Comparison of ENCODE assay signal across 34 mouse cellular contexts in the genomic region with DNA sequence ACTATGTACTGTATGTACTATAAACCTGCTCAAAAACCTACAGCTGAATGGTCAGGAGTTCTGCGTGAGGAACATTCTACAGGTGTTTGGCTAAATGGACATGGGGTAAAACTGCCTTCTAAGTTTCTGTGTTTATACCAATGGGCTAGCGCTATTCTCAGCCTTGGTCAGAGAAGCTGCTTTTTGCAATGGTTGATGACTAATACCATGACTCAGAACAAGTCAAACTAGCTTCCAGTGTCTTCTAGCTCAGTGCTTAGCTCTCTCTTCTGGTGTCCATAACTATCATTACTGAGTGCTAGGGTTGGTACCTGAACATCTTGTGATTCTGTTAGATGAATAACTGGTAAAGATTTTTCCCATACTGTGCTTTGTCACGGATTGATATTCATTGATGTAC. TPM values are rescaled to one million over a fixed set of nuclear protein-coding genes. Genes with fewer than 3 reads are reported as not detected.
DNase-seq lines count a peak whose midpoint lies in the region; ATAC-seq and TF ChIP-seq lines count a peak whose summit lies in the region.
"Had no signal": no experiment of that assay in that cellular context is flagged by ENCODE, and none has a peak within 500 bp of the region (broad histone marks: within the 10 kb centered on the region; RNA-seq: fewer than 3 reads in every experiment).

No protein-coding gene starts in this region.

- no peak overlapping the region for H3K27ac ChIP-seq in midbrain, embryonic 11.5 days (ENCODE audit: low read depth, low read length)
- H3K27ac ChIP-seq: forebrain, embryonic 10.5 days; forebrain, embryonic 13.5 days; heart, adult 2 months; heart, embryonic 10.5 days; heart, embryonic 13.5 days; hindbrain, embryonic 14.5 days; hindbrain, postnatal 0 days had no signal

- H3K4me2 ChIP-seq in myocyte (ENCODE audit: low read depth): no peak overlapping the region
- H3K4me2 ChIP-seq in midbrain, embryonic 11.5 days: no peak overlapping the region
- H3K4me2 ChIP-seq: forebrain, embryonic 13.5 days; heart, embryonic 13.5 days; hindbrain, embryonic 14.5 days had no signal

- no peaks in the 10 kb centered on the region for H3K27me3 ChIP-seq in myocyte (ENCODE audit: control insufficient read depth, insufficient read depth, insufficient read length)
- no peaks in the 10 kb centered on the region for H3K27me3 ChIP-seq in midbrain, embryonic 11.5 days (ENCODE audit: control insufficient read depth, insufficient read depth, low read length)
- H3K27me3 ChIP-seq: forebrain, embryonic 13.5 days; heart, embryonic 13.5 days had no signal

- H3K9me3 ChIP-seq in midbrain, embryonic 11.5 days (ENCODE audit: control insufficient read depth, low read length): no peaks in the 10 kb centered on the region
- H3K9me3 ChIP-seq: forebrain, embryonic 10.5 days; forebrain, embryonic 13.5 days; heart, embryonic 10.5 days; heart, embryonic 13.5 days had no signal

- no peak overlapping the region for H3K9ac ChIP-seq in midbrain, embryonic 11.5 days (ENCODE audit: low read length)
- H3K9ac ChIP-seq: forebrain, embryonic 13.5 days; heart, embryonic 13.5 days; hindbrain, embryonic 14.5 days had no signal

- peak; percentile 43 for DNase-seq in adrenal gland, adult 2 months
- DNase-seq in adrenal gland, postnatal 10 days: no peak
- peak; percentile 64 for DNase-seq in 416B (ENCODE audit: low read depth)
- peak; percentile 36 for DNase-seq in NIH3T3 (ENCODE audit: low read depth)
- no peak for DNase-seq in thymus, postnatal 36 days
- no peak for DNase-seq in adipocyte (ENCODE audit: low spot score)
- no peak for DNase-seq in midbrain, embryonic 11.5 days (ENCODE audit: low spot score, missing footprints)
- DNase-seq: adrenal gland, postnatal 25 days; cerebellum, adult 18-20 months; cerebellum, adult 9-10 months; cerebellum, postnatal 14 days; gastrocnemius, postnatal 36 days; heart, adult 2 months; heart, postnatal 14 days; heart, postnatal 4 days; kidney, adult 18-20 months had no signal

- H3K79me2 ChIP-seq in myocyte (ENCODE audit: control insufficient read depth, insufficient read depth): no peaks in the 10 kb centered on the region

- no peak overlapping the region for H3ac ChIP-seq in myocyte (ENCODE audit: control insufficient read depth, insufficient read length)

- no peaks in the 10 kb centered on the region for H3K36me3 ChIP-seq in myocyte (ENCODE audit: control insufficient read depth, insufficient read depth)
- no peaks in the 10 kb centered on the region for H3K36me3 ChIP-seq in midbrain, embryonic 11.5 days (ENCODE audit: control insufficient read depth, insufficient read depth, low read length)
- H3K36me3 ChIP-seq: forebrain, embryonic 10.5 days; heart, embryonic 10.5 days; heart, embryonic 13.5 days had no signal

- H3K4me3 ChIP-seq in myocyte: no peak overlapping the region
- H3K4me3 ChIP-seq in midbrain, embryonic 11.5 days (ENCODE audit: low read depth, low read length): no peak overlapping the region
- H3K4me3 ChIP-seq: forebrain, embryonic 10.5 days; forebrain, embryonic 13.5 days; heart, adult 2 months; heart, embryonic 10.5 days; heart, embryonic 13.5 days had no signal

- WGBS in midbrain, embryonic 11.5 days: 88% methylated on average over 3 of the region's 3 CpGs

- no peaks in the 10 kb centered on the region for H3K4me1 ChIP-seq in midbrain, embryonic 11.5 days (ENCODE audit: control insufficient read depth, insufficient read depth, low read length)
- H3K4me1 ChIP-seq: forebrain, embryonic 10.5 days; forebrain, embryonic 13.5 days; heart, embryonic 10.5 days had no signal

- TF ChIP-seq POLR2A in myocyte (IDR thresholded peaks at IDR 0.05; ENCODE audit: insufficient read length, low read depth): no peak

- ATAC-seq in midbrain, embryonic 11.5 days (ENCODE audit: low FRiP score): no peak
- ATAC-seq: activated CD4-positive, CD25-positive, alpha-beta regulatory T cell, adult 4 months; forebrain, embryonic 13.5 days; forebrain, embryonic 16.5 days; hindbrain, postnatal 0 days; inflammation-experienced regulatory T-cells, adult 6 months; intestine, embryonic 16.5 days had no signal

TF ChIP-seq in myocyte, 11 proteins besides CTCF, POLR2A, EP300 and RAD21:
- TF ChIP-seq TCF3 (IDR thresholded peaks at IDR 0.05; ENCODE audit: insufficient read length, low read depth) (no peak), USF1 (IDR thresholded peaks at IDR 0.05; ENCODE audit: low read depth) (no peak), TCF12 (IDR thresholded peaks at IDR 0.05; ENCODE audit: insufficient read depth, poor library complexity, severe bottlenecking) (no peak), CEBPB (IDR thresholded peaks at IDR 0.05; ENCODE audit: insufficient read depth, poor library complexity, severe bottlenecking) (0 out of 2 replicates have a peak, but pooled peaks have one; percentile 3), REST (IDR thresholded peaks at IDR 0.05; ENCODE audit: insufficient read depth, insufficient read length) (no peak), MYOG (IDR thresholded peaks at IDR 0.05; ENCODE audit: control insufficient read depth in 1 of 3, insufficient read depth in 1 of 3, insufficient read length in 2 of 3, low read depth in 2 of 3) (no peak)
TF ChIP-seq in myocyte: peak in this region for 1.

RNA-seq across cellular contexts. Expression of a gene that starts 17.1 kb away (rescaled TPM):
- total RNA-seq in adrenal gland, adult 2 months (2021): 1 to 10 TPM in 1 of 2 experiments, not detected in 1; 3.1 TPM
- polyA plus RNA-seq in adrenal gland, adult 2 months (2012; rRNA removed): not detected in 2 replicates
- not detected for total RNA-seq in adrenal gland, postnatal 10 days (2021)
- polyA plus RNA-seq in myocyte (2012; fragmentation: generic; extraction: Trizol): not detected
- not detected in 2 replicates for polyA plus RNA-seq in midbrain, embryonic 11.5 days (2014; fragmentation: Nextera tagmentation; extraction: Ambion mirVana)
- total RNA-seq: ES-E14; gastrocnemius, adult 8-10 months; gastrocnemius, postnatal 36 days; granulocyte monocyte progenitor cell, adult 5-6 weeks; heart, adult 2 months; heart, postnatal 14 days; heart, postnatal 4 days; hindbrain, postnatal 0 days had no signal
- polyA plus RNA-seq: activated CD4-positive, CD25-positive, alpha-beta regulatory T cell, adult 4 months; embryonic facial prominence, embryonic 11.5 days; forebrain, embryonic 10.5 days; forebrain, embryonic 13.5 days; forebrain, embryonic 16.5 days; frontal cortex, adult 2 months; heart, adult 2 months; heart, embryonic 10.5 days; heart, embryonic 13.5 days; heart, embryonic 16.5 days; hindbrain, embryonic 11.5 days; hindbrain, embryonic 14.5 days; hindbrain, postnatal 0 days; inflammation-experienced regulatory T-cells, adult 6 months; intestine, embryonic 16.5 days had no signal

RNA-seq across cellular contexts. Expression of a gene that starts 34.7 kb away (rescaled TPM):
- 100 to 1,000 TPM; 210 to 267 TPM for total RNA-seq in adrenal gland, adult 2 months (2021)
- 33.0 and 44.4 TPM in 2 replicates for polyA plus RNA-seq in adrenal gland, adult 2 months (2012; rRNA removed)
- 100 to 1,000 TPM; 210 to 249 TPM for total RNA-seq in adrenal gland, postnatal 10 days (2021)
- 1,972 TPM for polyA plus RNA-seq in myocyte (2012; fragmentation: generic; extraction: Trizol)
- polyA plus RNA-seq in midbrain, embryonic 11.5 days (2014; fragmentation: Nextera tagmentation; extraction: Ambion mirVana): 351 and 358 TPM in 2 replicates

RNA-seq across cellular contexts. Expression of a gene that starts 43.5 kb away (rescaled TPM):
- total RNA-seq in adrenal gland, adult 2 months (2021): under 1 TPM; 0.03 to 0.49 TPM
- polyA plus RNA-seq in adrenal gland, adult 2 months (2012; rRNA removed): 0.01 and 0.02 TPM in 2 replicates
- total RNA-seq in adrenal gland, postnatal 10 days (2021): under 1 TPM; 0.24 TPM
- 0.05 TPM for polyA plus RNA-seq in myocyte (2012; fragmentation: generic; extraction: Trizol)
- polyA plus RNA-seq in midbrain, embryonic 11.5 days (2014; fragmentation: Nextera tagmentation; extraction: Ambion mirVana): 0.44 and 1.1 TPM in 2 replicates
- total RNA-seq: gastrocnemius, postnatal 36 days had no signal
- polyA plus RNA-seq: activated CD4-positive, CD25-positive, alpha-beta regulatory T cell, adult 4 months had no signal

Comparison
In these comparisons a context has a peak if more than half of its experiments do, and no peak if none do; other contexts are left out.
1. DNase-seq: peak in adrenal gland, adult 2 months (single experiment), 416B (single experiment) and NIH3T3 (single experiment); none in adrenal gland, postnatal 10 days (single experiment), thymus, postnatal 36 days (0 of 2), adipocyte (single experiment) and midbrain, embryonic 11.5 days (single experiment).